Mouse (Mus musculus) stomach, postnatal 0 days (tissue): ENCODE data around the gene Six5.

Experiments
- CTCF ChIP-seq: IDR thresholded peaks from 2 replicates; pipeline ENCODE4 v1.5.1; 2016; ENCODE audit warnings: antibody characterized with exemption, low read depth, mild to moderate bottlenecking, moderate library complexity
- EP300 ChIP-seq: optimal IDR thresholded peaks from 2 replicates; pipeline ENCODE3; 2016; ENCODE audit warnings: antibody characterized with exemption

GRCm38 (mm10) chr7:19119083-19119482, 24.7 kb downstream of the Six5 start:
- TF ChIP-seq EP300 = no peak
- no peak for TF ChIP-seq CTCF
